Mouse (Mus musculus) megakaryocyte-erythroid progenitor cell, adult 5 weeks (primary cell): Measurements from ENCODE around the gene Tom1. TPM values are rescaled to one million over a fixed set of nuclear protein-coding genes. Genes with fewer than 3 reads are reported as not detected.

Source experiments
- polyA plus RNA-seq: library from polyadenylated mRNA; stranded (reverse); fragments of >175 nt; gene quantifications from 2 replicates; pipeline ENCODE4 v1.2.3, GENCODE M21; 2012

Gene Tom1
- 15.1 and 28.3 TPM in 2 replicates for polyA plus RNA-seq

GRCm38 (mm10) chr8:75033511-75034243 is at the start of gene Tom1:
Tom1 (plus strand) TSS chr8:75033705.

GRCm38 (mm10) chr8:74993081-74993474 is 40.4 kb upstream of the Tom1 start, which contains the start of gene Hmgxb4:
Hmgxb4 (plus strand) TSS chr8:74993356.

GRCm38 (mm10) chr8:75093399-75094156 is 60.1 kb downstream of the Tom1 start, which contains the start of gene Hmox1:
Hmox1 (plus strand) TSS chr8:75093621.

GRCm38 (mm10) chr8:75109236-75109967 is 75.9 kb downstream of the Tom1 start, which contains the start of gene Mcm5:
Mcm5 (plus strand) TSS chr8:75109569.

Other genes starting within 250 kb of the Tom1 start
- not detected in 2 replicates for gene Isx, start 160.5 kb upstream of the Tom1 start, polyA plus RNA-seq
- gene Hmgxb4, start 40.3 kb upstream of the Tom1 start, polyA plus RNA-seq: 7.4 and 8.5 TPM in 2 replicates
- gene Hmox1, start 59.9 kb downstream of the Tom1 start, polyA plus RNA-seq: 7.5 and 8.5 TPM in 2 replicates
- gene Mcm5, start 75.9 kb downstream of the Tom1 start, polyA plus RNA-seq: 94.9 and 105 TPM in 2 replicates
- 0.09 and 0.24 TPM in 2 replicates for gene Rasd2, start 180.2 kb downstream of the Tom1 start, polyA plus RNA-seq